Mouse (Mus musculus) central nervous system, embryonic 11.5 days (tissue): ENCODE data around the gene Olfr493. TPM values are rescaled to one million over a fixed set of nuclear protein-coding genes. Genes with fewer than 3 reads are reported as not detected.

ENCODE experiments used
- polyA plus RNA-seq: library from polyadenylated mRNA; depleted of rRNA; stranded (reverse); fragments of >200 nt; gene quantifications from 2 replicates; pipeline ENCODE4 v1.2.3, GENCODE M21; 2012; rRNA removed

Gene Olfr493
- not detected in 2 replicates for polyA plus RNA-seq

DNA sequence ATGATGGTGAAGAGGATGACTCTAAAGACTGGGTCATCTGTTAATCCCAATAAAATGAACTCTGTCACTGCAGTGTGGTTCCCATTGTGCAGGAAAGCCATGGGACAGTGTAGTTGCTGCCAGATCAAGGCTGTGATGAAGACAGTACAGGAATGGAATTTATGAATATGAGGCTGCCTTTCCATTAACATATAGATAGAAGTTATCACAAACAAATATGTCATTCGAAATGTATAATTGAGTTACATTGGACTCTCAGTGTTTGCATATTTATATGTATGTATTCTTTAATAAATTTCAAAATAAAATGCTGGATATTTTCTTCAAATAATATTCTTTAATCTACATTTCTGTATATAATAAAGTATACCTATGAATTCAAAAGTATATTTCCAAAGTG, at the start of gene Olfr493:
Olfr493 (minus strand) TSS at position 101 of the 400 bp plus-strand sequence.

DNA sequence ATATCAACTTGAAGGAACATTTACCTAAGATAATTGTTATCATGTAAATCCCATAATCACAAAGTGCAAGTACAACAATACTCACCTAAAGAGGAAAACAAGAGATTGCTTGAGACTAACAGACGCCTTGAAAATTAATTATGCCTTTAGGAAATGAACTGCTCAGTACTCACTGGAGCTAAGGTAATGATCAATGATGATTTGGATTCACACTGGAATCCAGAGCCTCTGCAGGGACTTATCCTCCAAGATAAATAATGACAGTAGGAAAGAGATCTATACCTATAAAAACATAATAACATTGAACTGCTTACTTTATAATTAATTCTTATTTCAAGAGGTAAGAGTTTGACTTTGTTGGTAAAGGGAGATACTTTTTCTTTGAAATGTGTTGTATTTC, 46.1 kb upstream of the Olfr493 start, which contains the start of gene Olfr495:
Olfr495 (plus strand) TSS at position 301 of the 400 bp plus-strand sequence.

DNA sequence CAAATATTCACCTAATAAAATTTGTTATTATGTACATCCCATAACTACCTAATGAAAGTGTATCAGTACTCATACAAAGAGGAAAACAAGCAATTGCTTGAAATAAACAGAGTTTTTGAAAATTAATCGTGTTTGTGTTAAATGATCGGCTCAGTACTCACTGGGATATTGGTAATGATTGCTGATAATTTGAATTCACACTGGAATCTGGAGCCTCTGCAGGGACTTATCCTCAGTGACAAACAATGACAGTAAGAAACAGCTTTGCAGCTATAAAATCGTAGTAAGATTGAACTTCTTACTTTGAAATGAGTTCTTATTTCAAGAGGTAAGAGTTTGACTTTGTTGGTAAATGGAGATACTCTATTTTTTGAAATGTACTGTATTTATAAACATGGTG, 18.3 kb upstream of the Olfr493 start, which contains the start of gene Olfr494:
Olfr494 (plus strand) TSS at position 301 of the 400 bp plus-strand sequence.

DNA sequence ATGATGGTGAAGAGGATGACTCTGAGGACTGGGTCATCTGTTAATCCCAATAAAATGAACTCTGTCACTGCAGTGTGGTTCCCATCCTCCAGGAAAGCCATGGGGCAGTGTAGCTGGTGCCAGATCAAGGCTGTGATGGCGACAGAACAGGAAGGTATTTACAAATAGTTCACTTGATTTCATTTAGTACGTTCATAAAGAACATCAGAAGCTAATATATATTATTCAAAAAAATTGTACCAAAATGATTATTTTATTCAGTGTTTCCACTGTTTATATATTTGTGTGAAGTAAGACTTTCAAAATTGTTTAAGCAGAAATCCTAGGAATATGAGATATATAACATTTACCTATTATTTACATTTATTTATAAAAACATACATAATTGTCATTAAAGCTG, 23.2 kb downstream of the Olfr493 start, which contains the start of gene Olfr492:
Olfr492 (minus strand) TSS at position 101 of the 400 bp plus-strand sequence.

DNA sequence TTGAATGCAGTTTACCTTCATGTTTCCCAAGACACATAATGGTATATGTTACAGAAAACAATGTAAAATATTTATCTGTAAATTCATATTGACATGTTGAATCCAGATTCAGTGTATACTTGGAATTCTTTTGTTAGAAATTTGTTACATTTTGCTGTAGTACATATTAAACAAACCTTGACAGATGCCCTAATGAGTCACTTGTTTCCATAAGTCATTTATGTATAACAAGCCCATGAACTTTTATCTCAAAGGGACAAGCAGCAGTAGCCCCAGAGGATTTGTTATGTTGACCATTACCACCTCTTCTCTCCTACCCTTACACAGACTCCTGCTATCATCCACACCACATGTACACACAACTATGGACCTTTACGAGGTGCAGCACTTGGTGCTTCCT, 33.6 kb downstream of the Olfr493 start, which contains the start of gene Olfr491:
Olfr491 (plus strand) TSS at position 301 of the 400 bp plus-strand sequence.

Other genes with a start within 250 kb of the Olfr493 start
- not detected in 2 replicates for gene Olfr482, start 249.4 kb downstream of the Olfr493 start, polyA plus RNA-seq
- not detected in 2 replicates for gene Olfr483, start 246.1 kb downstream of the Olfr493 start, polyA plus RNA-seq
- not detected in 2 replicates for gene Olfr484, start 219.5 kb downstream of the Olfr493 start, polyA plus RNA-seq
- gene Olfr485, start 187.1 kb downstream of the Olfr493 start, polyA plus RNA-seq, result not detected in 2 replicates
- not detected in 2 replicates for gene Olfr486, start 174.2 kb downstream of the Olfr493 start, polyA plus RNA-seq
- not detected in 2 replicates for gene Olfr487, start 132.3 kb downstream of the Olfr493 start, polyA plus RNA-seq
- not detected in 2 replicates for gene Olfr488, start 88.6 kb downstream of the Olfr493 start, polyA plus RNA-seq
- not detected in 2 replicates for gene Olfr490, start 58.0 kb downstream of the Olfr493 start, polyA plus RNA-seq
- gene Olfr491, start 33.5 kb downstream of the Olfr493 start, polyA plus RNA-seq, result not detected in 2 replicates
- gene Olfr492, start 23.3 kb downstream of the Olfr493 start, polyA plus RNA-seq, result not detected in 2 replicates
- not detected in 2 replicates for gene Olfr494, start 18.4 kb upstream of the Olfr493 start, polyA plus RNA-seq
- not detected in 2 replicates for gene Olfr495, start 46.2 kb upstream of the Olfr493 start, polyA plus RNA-seq
- not detected in 2 replicates for gene Olfr497, start 73.4 kb upstream of the Olfr493 start, polyA plus RNA-seq
- gene Olfr498, start 118.3 kb upstream of the Olfr493 start, polyA plus RNA-seq, result not detected in 2 replicates
- gene Olfr502, start 178.1 kb upstream of the Olfr493 start, polyA plus RNA-seq, result not detected in 2 replicates
- not detected in 2 replicates for gene Olfr503, start 197.5 kb upstream of the Olfr493 start, polyA plus RNA-seq
- gene Olfr504, start 218.8 kb upstream of the Olfr493 start, polyA plus RNA-seq, result not detected in 2 replicates